Mouse (Mus musculus) heart, embryonic 16.5 days (tissue): ENCODE measurements around the gene Gm3376. TPM values are rescaled to one million over a fixed set of nuclear protein-coding genes. Genes with fewer than 3 reads are reported as not detected.
"Not testable (repeated sequence)": the region's sequence is repeated elsewhere in the genome, so short reads cannot be mapped to it uniquely, and the experiment has no call there.

ENCODE experiments used
- ATAC-seq: fragments of 200-750 bp; cut with Nextera tagmentation; replicated peaks from 2 replicates; pipeline ENCODE4 v1.8.0; 2017; ENCODE audit warnings: moderate number of reproducible peaks; ENCODE audit not compliant: insufficient read depth, low FRiP score; ENCODE audit errors: extremely low read depth
- H3K27ac ChIP-seq: fragments of 300-500 bp; sonication (generic); 2 replicates; pipeline ENCODE4 v1.5.1; 2014; ENCODE audit warnings: mild to moderate bottlenecking, low read length, control low read depth, moderate library complexity
- H3K27me3 ChIP-seq: fragments of 300-500 bp; sonication (generic); 2 replicates; pipeline ENCODE4 v1.6.1; 2014; ENCODE audit warnings: low read length, mixed read lengths; ENCODE audit not compliant: control insufficient read depth, insufficient read depth
- H3K36me3 ChIP-seq: fragments of 300-500 bp; sonication (generic); 2 replicates; pipeline ENCODE4 v1.6.1; 2014; ENCODE audit not compliant: control insufficient read depth, insufficient read depth
- H3K4me1 ChIP-seq: fragments of 300-500 bp; sonication (generic); 2 replicates; pipeline ENCODE4 v1.6.1; 2014; ENCODE audit warnings: low read length, mixed read lengths; ENCODE audit not compliant: control insufficient read depth, insufficient read depth
- H3K4me2 ChIP-seq: fragments of 300-500 bp; sonication (generic); 2 replicates; pipeline ENCODE4 v1.6.1; 2014; ENCODE audit warnings: low read depth, mild to moderate bottlenecking, control low read depth, low read length
- H3K4me3 ChIP-seq: fragments of 300-500 bp; sonication (generic); 2 replicates; pipeline ENCODE4 v1.5.1; 2014; ENCODE audit warnings: mild to moderate bottlenecking, control low read depth, low read length
- H3K9ac ChIP-seq: fragments of 300-500 bp; sonication (generic); 2 replicates; pipeline ENCODE4 v1.6.1; 2014; ENCODE audit warnings: low read length, control low read depth
- H3K9me3 ChIP-seq: fragments of 300-500 bp; sonication (generic); replicated peaks from 2 replicates; pipeline ENCODE4 v1.6.1; 2016; ENCODE audit warnings: low read length; ENCODE audit not compliant: control insufficient read depth
- WGBS: fragments of 180-500 bp; shearing (Covaris S2); extraction: QIAGEN DNeasy Blood & Tissue Kit; methylation state at CpG from one replicate; pipeline ENCODE4 v1.1.7; 2014; 5-methylcytosine and 5-hydroxymethylcytosine counted together
- polyA plus RNA-seq: library from polyadenylated mRNA; unstranded; fragments of >200 nt; fragmentation: Nextera tagmentation; extraction: Ambion mirVana; gene quantifications from 2 replicates; pipeline ENCODE4 v1.2.1, GENCODE M21; 2015

Gene Gm3376
- polyA plus RNA-seq: not detected in 2 replicates

DNA sequence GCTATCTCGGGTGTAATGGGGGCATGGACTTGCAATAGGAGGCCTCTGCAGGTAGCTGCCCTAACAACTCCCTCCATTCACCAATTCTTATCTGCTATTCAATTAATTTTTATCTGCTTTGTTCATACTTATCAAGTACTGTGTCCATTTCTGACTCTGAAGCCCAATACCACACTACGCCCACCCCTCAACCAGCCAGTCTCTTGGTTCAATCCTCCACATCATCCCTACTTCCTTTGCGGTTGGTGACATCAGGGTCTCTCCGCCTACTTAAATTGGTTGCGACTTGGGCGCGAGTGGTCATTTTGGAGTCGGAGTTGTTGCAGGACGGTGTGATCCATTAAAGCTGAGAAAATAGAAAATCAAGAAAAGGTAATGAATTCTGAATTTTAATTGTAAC, at the start of gene Gm3376:
Gene Gm3376, plus strand, starts transcription at position 301 of the 400 bp plus-strand sequence.
- not testable (repeated sequence) for H3K4me3 ChIP-seq, H3K27ac ChIP-seq, H3K4me1 ChIP-seq, H3K27me3 ChIP-seq, H3K4me2 ChIP-seq, ATAC-seq, H3K9me3 ChIP-seq, H3K9ac ChIP-seq, H3K36me3 ChIP-seq
- WGBS: no CpG with 5 or more reads among the region's 9 CpGs
